Mouse (Mus musculus) frontal cortex, postnatal 36 days (tissue): Measurements from ENCODE around the gene Knop1.

ENCODE experiments used
- DNase-seq, 2 experiments: peaks; one replicate each; pipeline ENCODE4 v3.0.0; 2022; ENCODE audit warnings: low spot score in 2 of 2

Gene Knop1

DNA sequence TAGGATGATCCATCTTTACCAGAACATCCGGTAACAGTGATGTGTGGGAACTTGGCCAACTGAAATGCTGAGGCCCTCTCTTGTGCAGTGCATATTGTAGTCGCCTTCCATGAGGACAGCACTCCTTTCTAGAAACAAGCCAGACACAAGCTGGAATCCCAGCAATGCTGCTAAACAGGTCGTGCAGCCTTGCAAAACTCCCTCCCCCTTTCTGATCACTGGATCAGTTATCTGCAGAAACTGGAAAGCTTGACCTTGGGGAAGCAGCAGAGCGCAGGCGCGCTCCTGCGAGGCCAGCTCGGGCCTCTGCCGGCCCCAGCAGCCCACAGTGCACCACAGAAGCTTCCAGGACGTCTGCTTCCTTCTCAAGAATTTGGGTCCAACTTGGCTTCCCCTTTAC lies 7.3 kb downstream of the Knop1 start:
- no peak for DNase-seq

GRCm38 (mm10) chr7:118846329-118846728 lies 9.7 kb downstream of the Knop1 start:
- DNase-seq = no peak

- DNase-seq = no peak
Measured at GRCm38 (mm10) chr7:118845141-118845540, 10.9 kb downstream of the Knop1 start.

DNA sequence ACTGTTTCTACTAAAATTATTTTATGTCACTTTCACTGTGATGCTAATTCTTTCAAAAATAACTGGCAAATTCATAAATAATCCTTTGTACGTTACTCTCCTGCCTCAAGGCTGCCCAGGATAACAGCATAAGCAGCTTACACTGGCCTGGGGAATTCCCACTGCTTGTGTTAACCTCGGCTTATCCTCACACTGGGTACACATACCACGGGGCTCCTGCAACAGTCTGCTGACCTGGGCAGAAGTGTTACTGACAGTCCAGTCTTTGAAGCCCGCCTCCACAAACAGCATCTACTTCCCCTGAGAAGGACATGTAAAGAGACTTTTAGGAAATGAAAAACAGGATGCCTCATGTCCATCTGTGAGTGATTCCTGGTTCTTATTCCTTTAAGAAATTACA lies 13.1 kb downstream of the Knop1 start:
- DNase-seq = no peak

- peak in 1 of 2 experiments; percentile 36 for DNase-seq
Measured at GRCm38 (mm10) chr7:118841796-118842195, 14.3 kb downstream of the Knop1 start.

- DNase-seq = peak in 1 of 2 experiments; percentile 61
Measured at GRCm38 (mm10) chr7:118841030-118841745, 14.9 kb downstream of the Knop1 start.

GRCm38 (mm10) chr7:118837901-118838300 lies 18.2 kb downstream of the Knop1 start:
- DNase-seq = no peak

- no peak for DNase-seq
Measured at GRCm38 (mm10) chr7:118827975-118828416, 28.1 kb downstream of the Knop1 start.

GRCm38 (mm10) chr7:118824451-118824850 lies 31.6 kb downstream of the Knop1 start:
- DNase-seq = no peak

DNA sequence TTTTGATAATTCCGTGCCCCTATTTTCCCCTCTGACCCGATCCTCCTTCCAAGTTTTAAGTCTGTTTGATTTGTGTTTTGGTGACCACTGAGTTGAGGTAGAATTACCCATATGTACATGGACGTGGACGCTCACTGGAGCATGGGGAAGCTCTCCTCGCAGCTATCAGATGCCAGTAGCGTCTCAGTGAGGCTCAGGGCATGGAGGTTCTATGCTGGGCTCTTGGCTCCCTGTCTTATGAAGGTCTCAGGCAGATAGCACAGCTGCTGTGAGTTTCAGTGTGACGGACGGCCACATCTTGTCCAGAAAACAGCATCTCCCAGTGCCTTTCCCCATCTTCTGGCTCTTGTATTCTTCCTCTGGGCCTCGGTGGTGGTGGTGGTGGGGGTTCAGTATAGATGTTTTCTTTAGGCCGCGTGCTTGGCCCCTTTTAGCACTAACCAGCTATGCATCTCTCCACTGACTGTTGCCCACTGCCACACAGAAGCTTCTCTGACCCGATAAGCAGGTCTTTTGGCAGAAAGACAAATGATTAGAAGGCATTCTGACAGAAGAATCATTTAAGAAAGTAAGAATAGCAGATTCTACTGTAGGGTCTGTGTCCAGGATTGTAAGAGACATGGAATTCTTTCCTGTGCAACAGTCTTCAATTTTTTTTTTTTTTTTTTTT lies 34.0 kb downstream of the Knop1 start:
- DNase-seq = no peak

- DNase-seq = no peak
Measured at GRCm38 (mm10) chr7:118821356-118821755, 34.7 kb downstream of the Knop1 start.

DNA sequence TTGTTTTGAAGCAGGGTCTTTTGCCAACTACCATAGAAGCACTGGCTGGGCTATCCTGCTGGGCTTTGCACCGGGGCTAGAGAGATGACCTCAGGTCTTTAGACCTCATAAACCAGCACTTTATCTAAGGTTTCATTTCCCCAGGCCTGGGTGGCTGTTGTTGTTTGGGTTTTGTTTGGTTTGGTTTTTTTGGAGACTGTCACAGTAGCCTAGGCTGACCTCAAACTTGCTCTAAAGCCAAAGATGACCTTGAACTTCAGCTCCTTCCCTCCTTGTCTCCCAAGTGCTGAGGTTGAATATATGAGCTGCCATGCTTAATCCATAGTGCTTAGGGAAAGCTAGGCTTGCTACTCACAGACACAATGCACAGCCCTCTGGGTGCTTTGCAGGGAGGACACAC lies 36.4 kb downstream of the Knop1 start:
- DNase-seq = no peak

- DNase-seq = no peak
Measured at GRCm38 (mm10) chr7:118817741-118818140, 38.3 kb downstream of the Knop1 start.

- DNase-seq = no peak
Measured at GRCm38 (mm10) chr7:118816275-118816674, 39.8 kb downstream of the Knop1 start.

- DNase-seq = peak in 1 of 2 experiments; percentile 17
Measured at GRCm38 (mm10) chr7:118813592-118813991, 42.5 kb downstream of the Knop1 start.

DNA sequence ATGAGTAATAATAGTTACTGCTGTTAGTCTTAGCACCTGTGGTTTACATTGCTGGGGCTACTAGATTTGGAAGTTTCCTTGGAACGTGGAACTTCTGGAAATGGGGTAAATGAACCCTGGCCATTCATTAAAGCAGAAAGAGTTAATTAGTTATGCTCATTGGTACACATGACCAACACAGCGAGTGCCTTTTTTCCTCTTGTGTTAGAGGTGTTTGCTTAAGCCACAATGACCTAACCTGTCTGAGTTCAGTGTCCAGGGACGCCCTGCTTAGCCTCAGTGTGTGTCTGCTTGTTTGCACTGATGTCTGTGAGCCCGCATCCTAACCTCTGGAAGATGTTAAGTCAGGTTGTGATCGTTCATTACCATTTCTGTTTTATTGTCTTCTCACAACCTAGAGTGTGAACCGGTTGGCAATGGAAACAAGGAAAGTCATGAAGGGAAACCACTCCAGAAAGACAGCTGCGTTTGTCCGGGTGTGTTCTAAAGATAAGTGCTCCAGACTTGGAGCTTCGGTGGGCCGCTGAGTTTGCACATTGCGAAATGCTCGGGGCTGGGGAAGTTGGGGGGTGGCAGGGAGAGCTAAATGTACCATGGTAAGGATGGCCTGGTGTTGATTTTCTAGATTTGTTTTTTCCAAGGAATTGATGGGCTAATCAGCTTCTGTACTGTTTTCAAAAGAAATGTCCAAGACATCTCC lies 44.5 kb downstream of the Knop1 start:
- no peak for DNase-seq

- DNase-seq = peak in 1 of 2 experiments; percentile 47
Measured at GRCm38 (mm10) chr7:118807899-118808298, 48.2 kb downstream of the Knop1 start.

- DNase-seq = peak in 1 of 2 experiments; percentile 20
Measured at GRCm38 (mm10) chr7:118806631-118807411, 49.2 kb downstream of the Knop1 start.

- no peak for DNase-seq
Measured at GRCm38 (mm10) chr7:118803425-118803824, 52.6 kb downstream of the Knop1 start.

- DNase-seq = no peak
Measured at GRCm38 (mm10) chr7:118801791-118802190, 54.3 kb downstream of the Knop1 start.

- DNase-seq = no peak
Measured at GRCm38 (mm10) chr7:118800112-118800734, 55.8 kb downstream of the Knop1 start.
